Mouse (Mus musculus): ENCODE data around the gene Scamp2. TPM values are rescaled to one million over a fixed set of nuclear protein-coding genes. Genes with fewer than 3 reads are reported as not detected.
A peak's percentile ranks its signal among the peaks of the same experiment; 100 is the strongest.

Scamp2 gene
- polyA plus RNA-seq, 1 experiment = 144 TPM

GRCm38 (mm10) chr9:57525516-57525915 is 35.2 kb upstream of the Scamp2 start:
- no peak overlapping the region for H3K4me3 ChIP-seq (ENCODE audit: insufficient read depth, low read length)
- H3K4me1 ChIP-seq (ENCODE audit: control insufficient read depth, insufficient read depth, low read length) = peaks cover 36% of the 10 kb centered on the region
- no peak for TF ChIP-seq POLR2A (IDR thresholded peaks at IDR 0.05; ENCODE audit: borderline replicate concordance, low read depth, low read length)
- no peak overlapping the region for H3K27ac ChIP-seq (ENCODE audit: insufficient read depth, low read depth, low read length)

- Histone ChIP-seq H3K4me1 (ENCODE audit: control insufficient read depth, insufficient read depth, low read length) (peaks cover 36% of the 10 kb centered on the region), H3K27ac (ENCODE audit: insufficient read depth, low read depth, low read length) (no peak overlapping the region), H3K4me3 (ENCODE audit: insufficient read depth, low read length) (no peak overlapping the region)
- TF ChIP-seq CTCF (IDR thresholded peaks at IDR 0.05; ENCODE audit: low read depth, low read length) (no peak), POLR2A (IDR thresholded peaks at IDR 0.05; ENCODE audit: borderline replicate concordance, low read depth, low read length) (no peak)
Measured at GRCm38 (mm10) chr9:57526435-57526834, 34.3 kb upstream of the Scamp2 start.

DNA sequence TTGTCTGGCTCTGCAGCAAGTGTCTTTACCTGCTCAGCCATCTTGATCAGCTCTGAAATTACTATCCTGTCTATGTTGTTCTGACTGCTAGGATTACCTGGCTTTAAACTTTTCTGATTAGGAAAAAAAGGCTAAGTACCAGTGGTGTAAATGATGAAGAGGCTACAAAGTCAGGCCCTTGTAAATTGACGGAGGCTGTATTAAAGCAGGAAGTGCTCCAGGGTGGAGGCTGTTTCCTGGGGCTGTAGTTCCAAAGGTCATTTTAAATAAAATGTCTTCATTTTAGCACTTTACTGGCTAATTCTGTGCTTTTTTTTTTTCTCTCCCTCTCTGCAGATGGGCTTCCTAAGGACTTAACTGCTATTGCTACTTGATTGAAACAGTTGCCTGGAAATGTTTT is 28.8 kb upstream of the Scamp2 start:
- Histone ChIP-seq H3K4me3 (ENCODE audit: insufficient read depth, low read length) (no peak overlapping the region), H3K27ac (ENCODE audit: insufficient read depth, low read depth, low read length) (no peak overlapping the region), H3K4me1 (ENCODE audit: control insufficient read depth, insufficient read depth, low read length) (peaks cover 19% of the 10 kb centered on the region)
- TF ChIP-seq POLR2A (IDR thresholded peaks at IDR 0.05; ENCODE audit: borderline replicate concordance, low read depth, low read length) = no peak
- no peak for TF ChIP-seq CTCF (IDR thresholded peaks at IDR 0.05; ENCODE audit: low read depth, low read length)

- Histone ChIP-seq H3K4me1 (ENCODE audit: control insufficient read depth, insufficient read depth, low read length) (peaks cover 21% of the 10 kb centered on the region), H3K27ac (ENCODE audit: insufficient read depth, low read depth, low read length) (no peak overlapping the region), H3K4me3 (ENCODE audit: insufficient read depth, low read length) (peak overlapping the region; percentile 90)
- no peak for TF ChIP-seq POLR2A (IDR thresholded peaks at IDR 0.05; ENCODE audit: borderline replicate concordance, low read depth, low read length)
Measured at GRCm38 (mm10) chr9:57536362-57536761, 24.4 kb upstream of the Scamp2 start.

GRCm38 (mm10) chr9:57537044-57537727 is 23.6 kb upstream of the Scamp2 start, which contains the start of gene Fam219b:
TSS of gene Fam219b (plus strand) at chr9:57537528.
- TF ChIP-seq CTCF (IDR thresholded peaks at IDR 0.05; ENCODE audit: low read depth, low read length) (no peak), POLR2A (IDR thresholded peaks at IDR 0.05; ENCODE audit: borderline replicate concordance, low read depth, low read length) (no peak)
- peak within 1 kb of the TSS; percentile 84 for H3K27ac ChIP-seq (ENCODE audit: insufficient read depth, low read depth, low read length)
- H3K4me1 ChIP-seq (ENCODE audit: control insufficient read depth, insufficient read depth, low read length) = peaks cover 19% of the 10 kb centered on the region
- peak within 1 kb of the TSS; percentile 90 for H3K4me3 ChIP-seq (ENCODE audit: insufficient read depth, low read length)

DNA sequence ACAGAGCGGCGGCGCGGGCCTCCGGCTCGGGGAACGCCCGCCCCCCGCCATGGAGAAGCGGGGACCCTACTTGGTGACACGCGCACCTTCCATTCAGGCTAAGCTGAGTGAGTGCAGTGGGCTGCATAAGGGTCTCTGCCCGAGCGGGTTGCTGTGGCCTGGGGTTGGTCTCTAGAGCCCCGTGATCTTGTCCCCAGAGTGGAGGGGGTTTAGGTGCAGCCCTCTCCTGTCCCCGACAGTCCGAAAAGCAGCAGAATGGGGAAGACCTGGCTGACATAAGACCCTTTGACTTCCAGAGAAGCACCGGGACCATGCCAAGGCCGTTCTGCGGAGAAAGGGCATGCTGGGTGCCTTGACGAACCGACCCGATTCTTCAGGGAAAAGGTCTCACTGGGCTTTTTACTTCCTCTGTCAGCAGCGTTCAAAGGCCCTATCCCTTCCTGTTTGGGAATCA is 23.0 kb upstream of the Scamp2 start:
- TF ChIP-seq POLR2A (IDR thresholded peaks at IDR 0.05; ENCODE audit: borderline replicate concordance, low read depth, low read length) (no peak), CTCF (IDR thresholded peaks at IDR 0.05; ENCODE audit: low read depth, low read length) (no peak)
- Histone ChIP-seq H3K27ac (ENCODE audit: insufficient read depth, low read depth, low read length) (peak overlapping the region; percentile 84), H3K4me1 (ENCODE audit: control insufficient read depth, insufficient read depth, low read length) (peaks cover 16% of the 10 kb centered on the region), H3K4me3 (ENCODE audit: insufficient read depth, low read length) (peak overlapping the region; percentile 90)

- TF ChIP-seq CTCF (IDR thresholded peaks at IDR 0.05; ENCODE audit: low read depth, low read length) (no peak), POLR2A (IDR thresholded peaks at IDR 0.05; ENCODE audit: borderline replicate concordance, low read depth, low read length) (no peak)
- Histone ChIP-seq H3K4me3 (ENCODE audit: insufficient read depth, low read length) (no peak overlapping the region), H3K4me1 (ENCODE audit: control insufficient read depth, insufficient read depth, low read length) (peaks cover 12% of the 10 kb centered on the region; the same call in 1 of the 2 replicates), H3K27ac (ENCODE audit: insufficient read depth, low read depth, low read length) (no peak overlapping the region)
Measured at GRCm38 (mm10) chr9:57539550-57539949, 21.2 kb upstream of the Scamp2 start.

DNA sequence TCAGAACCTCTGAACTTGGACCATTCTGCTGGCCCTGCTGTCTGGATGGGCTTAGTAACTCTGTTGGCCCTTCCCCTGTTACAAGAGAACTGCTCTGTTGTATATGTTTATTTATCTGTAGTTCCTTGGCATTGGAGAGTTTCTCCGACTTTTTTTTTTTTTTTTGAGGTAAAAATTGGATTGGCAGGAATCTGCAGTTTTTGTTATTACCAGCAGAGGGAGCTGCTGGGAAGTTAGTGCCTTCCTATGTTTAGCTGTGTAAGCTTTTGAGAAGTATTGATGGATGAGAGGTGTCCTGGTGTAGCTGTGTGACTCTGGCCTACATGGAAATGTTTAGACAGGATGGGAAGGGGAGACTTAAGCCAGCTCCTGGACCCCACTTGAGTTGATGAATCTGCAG is 19.4 kb upstream of the Scamp2 start:
- Histone ChIP-seq H3K4me1 (ENCODE audit: control insufficient read depth, insufficient read depth, low read length) (peaks cover 12% of the 10 kb centered on the region; the same call in 1 of the 2 replicates), H3K4me3 (ENCODE audit: insufficient read depth, low read length) (no peak overlapping the region), H3K27ac (ENCODE audit: insufficient read depth, low read depth, low read length) (no peak overlapping the region)
- TF ChIP-seq POLR2A (IDR thresholded peaks at IDR 0.05; ENCODE audit: borderline replicate concordance, low read depth, low read length) (no peak), CTCF (IDR thresholded peaks at IDR 0.05; ENCODE audit: low read depth, low read length) (no peak)

GRCm38 (mm10) chr9:57543951-57544350 is 16.8 kb upstream of the Scamp2 start:
- Histone ChIP-seq H3K4me1 (ENCODE audit: control insufficient read depth, insufficient read depth, low read length) (peaks cover 4% of the 10 kb centered on the region; the same call in 1 of the 2 replicates), H3K27ac (ENCODE audit: insufficient read depth, low read depth, low read length) (no peak overlapping the region), H3K4me3 (ENCODE audit: insufficient read depth, low read length) (no peak overlapping the region)
- TF ChIP-seq POLR2A (IDR thresholded peaks at IDR 0.05; ENCODE audit: borderline replicate concordance, low read depth, low read length) (no peak), CTCF (IDR thresholded peaks at IDR 0.05; ENCODE audit: low read depth, low read length) (no peak)

DNA sequence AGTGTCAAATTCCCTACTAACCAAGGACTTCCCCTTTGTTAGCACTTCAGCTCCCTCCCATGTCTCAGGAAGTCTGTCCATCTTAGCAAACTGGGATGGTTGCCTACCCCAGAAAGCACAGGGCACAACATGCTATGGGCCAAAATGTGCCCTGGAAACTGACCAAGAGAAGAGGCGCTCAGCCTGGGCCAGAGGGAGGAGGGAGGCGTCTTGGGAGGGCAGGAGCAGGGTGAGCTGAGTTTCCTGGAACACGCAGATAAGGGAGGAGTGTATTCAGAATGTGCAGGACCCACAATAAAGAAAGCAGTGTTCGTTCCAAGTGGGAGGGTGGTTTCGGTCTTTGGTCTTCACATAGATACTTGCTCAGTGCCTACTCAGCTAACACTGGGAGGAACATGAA is 13.5 kb upstream of the Scamp2 start:
- TF ChIP-seq CTCF (IDR thresholded peaks at IDR 0.05; ENCODE audit: low read depth, low read length) (no peak), POLR2A (IDR thresholded peaks at IDR 0.05; ENCODE audit: borderline replicate concordance, low read depth, low read length) (no peak)
- peaks cover 6% of the 10 kb centered on the region for H3K4me1 ChIP-seq (ENCODE audit: control insufficient read depth, insufficient read depth, low read length)
- no peak overlapping the region for H3K4me3 ChIP-seq (ENCODE audit: insufficient read depth, low read length)
- no peak overlapping the region for H3K27ac ChIP-seq (ENCODE audit: insufficient read depth, low read depth, low read length)
